Mouse (Mus musculus) cortical plate, adult 2 months (tissue): ENCODE measurements at regions not wholly inside any gene's neighbourhood (a gene's known extent, or its start where the extent isn't known, plus 50 kb on each side); places are given as distances from the start of the nearest gene placed in this dataset.

ENCODE experiments used
- CTCF ChIP-seq: fragments of 200-500 bp; IDR thresholded peaks from 2 replicates; pipeline ENCODE4 v1.5.1; 2011; ENCODE audit warnings: mild to moderate bottlenecking, control low read depth, low read length; ENCODE audit not compliant: insufficient read depth; ENCODE audit errors: extremely low read depth
- POLR2A ChIP-seq: fragments of 200-500 bp; IDR thresholded peaks from 2 replicates; pipeline ENCODE4 v1.6.1; 2011; ENCODE audit warnings: mild to moderate bottlenecking, low read length, control low read depth; ENCODE audit not compliant: insufficient read depth; ENCODE audit errors: extremely low read depth

DNA sequence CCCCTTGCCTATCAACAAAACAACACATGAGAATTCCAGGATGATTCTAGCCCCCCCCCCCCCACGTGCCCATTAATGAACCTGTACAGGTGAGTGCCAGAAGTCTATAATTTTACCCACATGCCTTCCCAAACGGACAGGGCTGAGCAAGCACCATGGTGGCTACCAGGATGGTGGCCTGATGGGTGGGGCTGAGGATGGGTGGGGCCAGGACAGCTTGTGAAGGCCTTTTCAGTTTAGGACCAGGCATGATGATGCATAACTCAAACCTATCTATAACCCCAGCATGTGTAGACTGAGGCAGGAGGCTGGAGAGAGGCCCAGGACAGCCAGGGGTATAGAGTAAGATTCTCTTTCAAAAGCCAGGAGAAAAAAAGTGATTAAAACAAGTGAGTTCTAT lies 57.0 kb upstream of the Lemd2 start:
- TF ChIP-seq POLR2A: no peak
- no peak for TF ChIP-seq CTCF
